ENCODE assay signal across 7 mouse cellular contexts in the genomic region with DNA sequence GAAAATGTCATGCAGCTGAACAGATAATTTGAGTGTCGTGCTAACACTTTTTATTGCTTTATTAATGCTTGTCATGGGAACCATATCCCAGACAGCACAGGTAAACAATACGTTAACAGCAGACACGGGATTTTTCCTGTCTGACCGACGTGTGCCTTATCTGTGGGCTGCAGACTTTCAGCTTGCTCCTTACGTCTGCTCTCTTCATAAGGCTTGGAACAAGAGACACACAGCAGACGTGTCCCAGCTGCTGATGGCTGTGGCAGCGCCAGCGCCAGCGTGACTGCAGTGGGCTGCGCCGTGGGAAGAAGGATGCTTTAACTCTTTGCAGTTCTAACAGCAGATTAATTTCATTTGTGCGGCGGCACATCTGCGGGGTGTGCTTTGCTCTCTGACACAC.
DNase-seq lines count a peak whose midpoint lies in the region; ATAC-seq and TF ChIP-seq lines count a peak whose summit lies in the region.

No protein-coding gene starts in this region.

- no peaks in the 10 kb centered on the region for H3K36me3 ChIP-seq in embryonic facial prominence, embryonic 14.5 days (ENCODE audit: control insufficient read depth, insufficient read depth, low read length)
- H3K36me3 ChIP-seq in hindbrain, embryonic 12.5 days, result no peaks in the 10 kb centered on the region
- no peaks in the 10 kb centered on the region for H3K36me3 ChIP-seq in limb, embryonic 13.5 days

- ATAC-seq in embryonic facial prominence, embryonic 14.5 days (ENCODE audit: low read depth), result peak; percentile 51; the same call in 1 of the 2 replicates
- ATAC-seq in hindbrain, embryonic 12.5 days (ENCODE audit: low FRiP score), result peak; percentile 60; the same call in 1 of the 2 replicates
- no peak for ATAC-seq in limb, embryonic 13.5 days (ENCODE audit: low FRiP score, low read depth)

- H3K4me1 ChIP-seq in cortical plate, adult 2 months (ENCODE audit: control insufficient read depth, insufficient read depth, low read length), result no peaks in the 10 kb centered on the region
- peaks cover 13% of the 10 kb centered on the region; the same call in 1 of the 2 replicates for H3K4me1 ChIP-seq in embryonic facial prominence, embryonic 14.5 days (ENCODE audit: control insufficient read depth, insufficient read depth, low read length)
- H3K4me1 ChIP-seq in hindbrain, embryonic 12.5 days, result peaks cover 49% of the 10 kb centered on the region
- peaks cover 53% of the 10 kb centered on the region for H3K4me1 ChIP-seq in limb, embryonic 13.5 days
- H3K4me1 ChIP-seq in olfactory bulb, adult 2 months (ENCODE audit: control insufficient read depth, insufficient read depth, low read length), result peaks cover 52% of the 10 kb centered on the region
- peaks cover 29% of the 10 kb centered on the region for H3K4me1 ChIP-seq in cerebellum, adult 2 months (ENCODE audit: control insufficient read depth, insufficient read depth, low read length)

- no peaks in the 10 kb centered on the region; the same call in none of the 2 replicates for H3K27me3 ChIP-seq in embryonic facial prominence, embryonic 14.5 days (replicated peaks; ENCODE audit: control insufficient read depth, insufficient read depth, low read length)
- no peaks in the 10 kb centered on the region; the same call in 1 of the 2 replicates for H3K27me3 ChIP-seq in hindbrain, embryonic 12.5 days
- no peaks in the 10 kb centered on the region for H3K27me3 ChIP-seq in limb, embryonic 13.5 days
- H3K27me3 ChIP-seq in cerebellum, adult 2 months (ENCODE audit: control insufficient read depth, insufficient read depth, low read length), result no peaks in the 10 kb centered on the region

- no peak for TF ChIP-seq CTCF in cortical plate, adult 2 months (IDR thresholded peaks at IDR 0.05; ENCODE audit: extremely low read depth, insufficient read depth, low read length)
- no peak for TF ChIP-seq CTCF in olfactory bulb, adult 2 months (IDR thresholded peaks at IDR 0.05; ENCODE audit: insufficient read depth, low read depth, low read length)
- TF ChIP-seq CTCF in cerebellum, adult 2 months (IDR thresholded peaks at IDR 0.05; ENCODE audit: borderline replicate concordance, insufficient read depth, low read depth, low read length), result no peak

- no peak overlapping the region for H3K4me3 ChIP-seq in cortical plate, adult 2 months (ENCODE audit: insufficient read depth, low read length)
- H3K4me3 ChIP-seq in embryonic facial prominence, embryonic 14.5 days (ENCODE audit: low read depth, low read length), result no peak overlapping the region
- H3K4me3 ChIP-seq in hindbrain, embryonic 12.5 days, result no peak overlapping the region
- H3K4me3 ChIP-seq in limb, embryonic 13.5 days, result no peak overlapping the region
- H3K4me3 ChIP-seq in olfactory bulb, adult 2 months (ENCODE audit: insufficient read depth, low read depth, low read length), result no peak overlapping the region
- H3K4me3 ChIP-seq in cerebellum, adult 2 months (replicated peaks; ENCODE audit: insufficient read depth, low read depth, low read length), result no peak overlapping the region

- H3K9ac ChIP-seq in embryonic facial prominence, embryonic 14.5 days (ENCODE audit: low read depth, low read length), result no peak overlapping the region; the same call in 1 of the 2 replicates
- no peak overlapping the region for H3K9ac ChIP-seq in hindbrain, embryonic 12.5 days
- 0 out of 2 replicates have a peak overlapping the region, but pooled peaks have one; percentile 31 for H3K9ac ChIP-seq in limb, embryonic 13.5 days

- no peak overlapping the region for H3K27ac ChIP-seq in cortical plate, adult 2 months (ENCODE audit: insufficient read depth, low read length)
- H3K27ac ChIP-seq in embryonic facial prominence, embryonic 14.5 days (replicated peaks; ENCODE audit: low read depth, low read length), result no peak overlapping the region
- peak overlapping the region; percentile 30; the same call in 1 of the 2 replicates for H3K27ac ChIP-seq in hindbrain, embryonic 12.5 days
- H3K27ac ChIP-seq in limb, embryonic 13.5 days, result no peak overlapping the region
- peak overlapping the region; percentile 75 for H3K27ac ChIP-seq in olfactory bulb, adult 2 months (ENCODE audit: insufficient read depth, low read depth, low read length)
- H3K27ac ChIP-seq in cerebellum, adult 2 months (ENCODE audit: insufficient read depth, low read length), result no peak overlapping the region

- H3K4me2 ChIP-seq in embryonic facial prominence, embryonic 14.5 days (ENCODE audit: low read depth, low read length), result peak overlapping the region; percentile 34
- H3K4me2 ChIP-seq in hindbrain, embryonic 12.5 days (replicated peaks), result peak overlapping the region; percentile 23
- peak overlapping the region; percentile 35 for H3K4me2 ChIP-seq in limb, embryonic 13.5 days (replicated peaks)

- H3K9me3 ChIP-seq in embryonic facial prominence, embryonic 14.5 days (ENCODE audit: control insufficient read depth, low read length), result no peaks in the 10 kb centered on the region
- no peaks in the 10 kb centered on the region for H3K9me3 ChIP-seq in hindbrain, embryonic 12.5 days (replicated peaks)
- H3K9me3 ChIP-seq in limb, embryonic 13.5 days, result no peaks in the 10 kb centered on the region

- DNase-seq in embryonic facial prominence, embryonic 14.5 days (ENCODE audit: low spot score), result peak; percentile 70
- no peak for DNase-seq in cerebellum, adult 2 months
- DNase-seq in urinary bladder, postnatal 10 days (ENCODE audit: low spot score), result no peak

- WGBS in embryonic facial prominence, embryonic 14.5 days, result 18% methylated on average over 15 of the region's 15 CpGs
- WGBS in hindbrain, embryonic 12.5 days, result 41% methylated on average over 15 of the region's 15 CpGs
- WGBS in limb, embryonic 13.5 days, result 18% methylated on average over 15 of the region's 15 CpGs
- WGBS in olfactory bulb, adult 2 months, result 10% methylated on average over 15 of the region's 15 CpGs
- 50% methylated on average over 15 of the region's 15 CpGs for WGBS in cerebellum, adult 2 months

- TF ChIP-seq POLR2A in cortical plate, adult 2 months (IDR thresholded peaks at IDR 0.05; ENCODE audit: extremely low read depth, insufficient read depth, low read length), result 0 out of 2 replicates have a peak, but pooled peaks have one; percentile 17
- no peak for TF ChIP-seq POLR2A in olfactory bulb, adult 2 months (IDR thresholded peaks at IDR 0.05; ENCODE audit: insufficient read depth, low read depth, low read length)
- TF ChIP-seq POLR2A in cerebellum, adult 2 months (IDR thresholded peaks at IDR 0.05; ENCODE audit: borderline replicate concordance, insufficient read depth, low read length), result no peak

Comparison
In these comparisons a context has a peak if more than half of its experiments do, and no peak if none do; other contexts are left out.
1. H3K27ac ChIP-seq: peak in hindbrain, embryonic 12.5 days (single experiment) and olfactory bulb, adult 2 months (single experiment); none in cortical plate, adult 2 months (single experiment), embryonic facial prominence, embryonic 14.5 days (single experiment), limb, embryonic 13.5 days (single experiment) and cerebellum, adult 2 months (single experiment).
2. Peak in every context shown above with its lines, with median percentiles within 50 percentile points of each other: H3K4me2 ChIP-seq.